Mouse (Mus musculus): ENCODE results near the gene Ahnak2.
A peak's percentile ranks its signal among the peaks of the same experiment; 100 is the strongest.
"Not testable (repeated sequence)": the region's sequence is repeated elsewhere in the genome, so short reads cannot be mapped to it uniquely, and the experiment has no call there.

Ahnak2 gene

DNA sequence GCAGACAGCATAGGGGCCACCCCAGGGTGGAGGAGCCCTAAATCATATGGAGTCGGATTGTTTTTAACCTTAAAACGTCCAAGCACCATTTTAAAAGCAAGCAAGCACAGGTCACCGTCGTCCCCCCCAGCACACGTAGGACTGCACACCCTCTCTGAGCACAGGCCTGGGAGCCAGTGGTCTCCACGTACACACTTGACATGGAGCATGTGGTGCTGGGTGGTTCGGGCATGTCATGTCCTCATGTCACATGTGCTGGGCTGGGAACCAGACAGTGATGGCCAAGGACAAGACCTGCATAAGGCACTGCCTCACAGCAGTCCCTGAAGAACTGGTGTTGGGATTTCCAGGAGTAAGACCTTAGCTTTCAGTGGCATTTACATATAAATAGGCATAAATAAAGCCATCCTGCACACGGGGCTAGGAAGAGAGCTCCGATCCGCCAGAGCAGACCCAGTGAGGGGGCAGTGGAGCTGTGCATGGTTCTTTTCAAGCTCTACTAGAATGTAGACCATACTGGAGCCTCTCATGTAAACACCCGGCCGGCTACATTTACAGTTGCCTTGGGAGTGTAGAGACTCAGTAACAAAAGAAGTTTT lies 18.0 kb upstream of the Ahnak2 start:
- DNase-seq, result no peak

DNA sequence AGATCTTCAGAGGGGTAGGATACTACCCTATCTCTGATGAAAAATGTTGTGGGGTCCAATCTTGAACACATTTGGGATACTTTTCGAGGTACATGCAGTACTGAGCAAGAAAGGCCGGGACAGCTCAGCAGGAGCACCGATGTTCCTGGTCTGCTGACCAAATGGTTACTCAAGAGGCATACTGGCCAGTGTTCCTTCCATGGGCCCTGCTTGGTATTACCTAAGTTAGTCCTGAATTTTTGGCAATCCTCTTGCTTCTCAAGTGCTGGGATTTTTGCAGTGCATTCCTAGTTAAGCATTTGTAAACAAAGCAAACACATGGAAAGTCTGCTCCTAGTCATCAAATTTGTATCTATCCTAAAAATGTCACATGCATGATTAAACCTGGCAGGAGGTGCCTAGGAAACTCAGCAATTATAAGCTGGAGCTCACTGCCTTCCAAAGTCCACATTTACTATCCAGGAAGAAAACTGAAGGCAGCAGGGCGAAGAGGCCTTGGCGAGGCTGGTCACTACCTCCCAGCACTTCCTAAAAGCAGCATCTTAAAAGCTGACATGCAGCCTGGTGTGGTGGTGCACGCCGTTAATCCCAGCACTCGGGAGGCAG lies 16.7 kb upstream of the Ahnak2 start:
- no peak for DNase-seq

DNA sequence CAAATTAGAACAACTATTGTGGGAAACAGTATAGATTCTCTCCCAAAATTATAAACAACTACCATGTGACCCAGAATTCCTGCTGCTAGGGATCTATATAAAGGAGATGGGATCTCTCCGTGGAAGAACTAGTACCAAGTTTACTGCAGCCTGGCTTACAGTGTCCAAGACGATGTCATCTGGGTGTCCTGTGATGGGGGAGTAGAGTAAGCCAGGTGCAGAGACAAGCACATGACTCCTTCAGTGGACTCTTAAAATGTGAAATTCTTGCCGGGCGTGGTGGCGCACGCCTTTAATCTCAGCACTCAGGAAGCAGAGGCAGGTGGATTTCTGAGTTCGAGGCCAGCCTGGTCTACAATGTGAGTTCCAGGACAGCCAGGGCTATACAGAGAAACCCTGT lies 14.4 kb upstream of the Ahnak2 start:
- DNase-seq, result not testable (repeated sequence)

- DNase-seq, result no peak
These were observed 13.8 kb upstream of the Ahnak2 start for GRCm38 (mm10) chr12:112816294-112816693.

DNA sequence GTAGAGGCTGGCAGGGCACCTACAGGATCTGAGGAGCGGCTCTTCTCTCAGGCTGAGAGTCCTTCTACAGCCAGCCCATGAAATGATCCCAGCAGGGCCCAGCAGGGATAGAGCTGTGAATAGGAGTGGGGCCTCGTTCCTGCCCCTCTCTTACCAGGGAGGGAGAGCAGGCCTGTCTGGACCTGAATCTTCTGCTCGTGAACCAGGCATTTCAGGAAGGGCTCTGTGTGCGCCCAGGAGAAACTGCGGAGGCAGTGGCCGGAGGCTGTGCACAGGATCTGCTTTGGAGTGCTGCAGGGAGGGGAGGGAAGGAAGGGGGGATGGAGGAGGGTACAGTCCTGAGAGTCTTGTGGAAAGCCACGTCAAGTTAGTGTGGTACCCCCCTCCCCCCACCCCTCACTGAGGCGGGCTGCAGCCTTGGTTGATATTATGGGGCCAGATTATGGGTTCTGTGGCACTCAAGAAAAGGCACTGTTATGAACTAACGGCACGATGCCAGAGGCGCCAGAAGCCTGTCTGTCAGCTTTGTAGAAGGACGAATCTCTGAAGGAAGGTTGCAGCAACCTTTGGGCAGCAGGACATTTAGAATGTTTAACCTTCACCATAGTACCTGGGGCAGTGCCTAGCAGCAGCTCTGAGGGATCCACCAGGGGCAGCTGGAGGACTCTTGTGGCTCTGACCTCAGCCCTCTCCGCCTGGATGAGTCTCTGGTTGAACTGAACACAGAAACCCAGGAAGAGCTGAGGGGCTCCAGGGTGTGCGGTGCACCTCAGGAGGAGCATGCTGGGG lies 12.4 kb upstream of the Ahnak2 start:
- no peak for DNase-seq

GRCm38 (mm10) chr12:112813370-112813769 lies 10.9 kb upstream of the Ahnak2 start:
- DNase-seq, result no peak

DNA sequence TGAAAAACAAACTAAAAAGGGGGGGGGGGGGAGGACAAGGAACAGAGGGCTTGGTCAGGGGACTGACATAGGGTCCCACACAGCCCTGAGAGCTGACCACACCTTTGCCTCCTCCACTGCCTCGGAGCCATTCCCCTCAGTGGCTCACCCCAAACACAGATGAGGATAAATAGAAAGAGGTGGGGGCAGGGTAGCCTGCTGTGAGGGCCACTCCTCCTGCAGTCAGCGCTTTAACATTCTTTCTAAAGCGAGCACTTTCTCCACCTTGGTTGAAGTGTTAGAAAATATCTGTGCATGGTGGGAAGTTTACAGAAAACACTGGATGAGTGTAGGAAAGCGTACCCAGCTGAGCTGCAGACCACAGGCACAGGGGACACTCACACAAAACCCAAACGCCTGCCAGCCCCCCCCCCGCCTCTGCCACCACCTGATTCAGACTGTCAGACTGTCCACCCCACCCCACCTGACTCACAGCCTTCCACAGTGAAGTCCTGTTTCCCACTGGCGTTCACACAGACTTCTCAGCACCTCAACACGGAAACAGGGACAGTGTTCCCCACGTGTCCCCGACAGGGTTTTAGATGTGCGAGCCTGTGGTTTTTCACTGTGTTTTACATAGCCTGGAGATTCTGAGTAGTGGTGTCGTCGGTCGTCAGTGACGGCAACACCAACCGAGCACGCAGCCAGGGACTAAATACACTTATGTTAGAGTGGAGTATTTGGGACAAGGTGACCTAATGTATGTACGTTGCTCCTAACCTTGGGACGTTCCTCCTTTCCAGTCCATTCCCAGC lies 7.8 kb upstream of the Ahnak2 start:
- DNase-seq, result no peak

DNA sequence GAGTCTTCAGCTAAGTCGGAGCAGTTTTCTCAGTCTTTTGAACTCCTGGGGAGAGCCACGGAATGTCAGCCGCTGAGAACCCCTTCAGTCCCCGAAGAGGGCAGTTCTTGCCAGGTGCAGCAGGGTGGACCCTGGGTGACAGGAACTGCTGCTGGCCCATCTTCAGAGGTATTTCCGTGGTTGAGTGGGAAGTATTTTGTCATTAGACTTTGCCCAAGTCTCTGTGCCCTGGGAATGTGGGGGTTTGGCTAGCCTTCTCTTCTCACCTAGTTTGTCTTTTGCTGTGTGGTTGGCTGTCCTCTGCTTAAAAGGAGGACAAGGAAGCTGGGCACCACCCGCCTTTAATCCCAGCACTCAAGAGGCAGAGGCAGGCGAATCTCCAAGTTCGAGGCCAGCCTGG lies 7.2 kb upstream of the Ahnak2 start:
- DNase-seq, result no peak

GRCm38 (mm10) chr12:112808587-112809364 lies 6.3 kb upstream of the Ahnak2 start, which contains the start of gene Clba1:
Gene Clba1 (plus strand): TSS chr12:112808937.
- peak; percentile 95 for DNase-seq

DNA sequence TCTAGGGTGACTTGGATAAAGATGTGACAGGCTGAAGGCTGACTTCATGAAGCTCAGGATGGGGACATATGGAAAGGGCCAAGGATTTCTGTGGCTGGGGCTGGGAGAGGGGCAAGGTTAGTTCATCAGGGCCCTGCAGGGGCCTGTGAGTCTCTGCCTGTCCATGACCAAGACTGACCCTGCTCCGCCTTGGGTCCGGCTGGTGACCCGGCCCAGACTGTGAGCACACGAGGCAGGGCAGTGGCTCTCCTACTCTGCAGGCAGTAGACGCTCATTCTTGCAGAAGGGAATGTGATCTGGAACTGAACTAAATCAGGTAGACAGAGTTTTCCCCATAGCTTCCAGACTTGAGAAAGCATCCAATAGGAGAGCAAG lies 5.7 kb upstream of the Ahnak2 start:
- no peak for DNase-seq

DNA sequence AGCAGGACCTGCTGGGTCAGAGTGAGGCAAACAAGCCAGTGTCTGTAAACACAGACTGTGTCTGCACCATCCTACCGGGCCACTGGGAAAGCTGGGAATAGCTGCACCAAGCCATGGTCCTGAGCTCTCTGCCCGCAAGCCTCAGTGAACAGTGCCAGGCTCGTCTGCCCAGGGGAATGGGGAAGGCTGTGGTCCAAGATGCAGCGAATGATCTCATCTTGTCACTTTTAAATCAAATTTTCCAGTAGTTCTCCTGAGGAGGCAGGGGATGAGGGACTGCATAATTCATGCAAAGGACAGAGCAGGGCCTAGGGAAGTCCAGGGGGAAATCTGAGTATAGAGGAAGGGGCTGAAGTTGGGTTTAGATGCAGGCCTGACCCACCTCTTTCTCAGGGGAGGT lies 5.3 kb upstream of the Ahnak2 start:
- no peak for DNase-seq

DNA sequence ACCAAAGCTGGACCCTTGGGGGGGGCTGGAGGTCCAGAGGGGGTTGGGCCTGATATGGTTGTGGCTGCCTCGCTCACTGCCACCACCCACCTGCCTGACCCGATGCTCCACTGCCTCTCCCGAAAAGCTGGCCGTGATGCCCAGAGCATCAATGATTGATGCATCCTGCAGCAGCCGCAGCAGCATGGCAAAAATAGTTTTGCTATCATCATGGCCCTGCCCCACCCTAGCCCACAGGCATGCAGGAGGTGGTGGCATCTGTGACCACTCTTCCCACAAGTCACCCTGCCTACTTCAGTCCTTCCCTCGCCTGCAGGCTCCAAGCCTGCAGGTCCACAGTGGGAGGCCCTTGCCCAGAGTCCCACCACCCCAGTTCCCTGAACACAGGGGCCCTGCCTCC lies 3.6 kb upstream of the Ahnak2 start:
- DNase-seq, result no peak

GRCm38 (mm10) chr12:112804046-112804445 lies 1.6 kb upstream of the Ahnak2 start:
- no peak for DNase-seq

- no peak for DNase-seq
These were observed 460 bp upstream of the Ahnak2 start for GRCm38 (mm10) chr12:112802917-112803316.

DNA sequence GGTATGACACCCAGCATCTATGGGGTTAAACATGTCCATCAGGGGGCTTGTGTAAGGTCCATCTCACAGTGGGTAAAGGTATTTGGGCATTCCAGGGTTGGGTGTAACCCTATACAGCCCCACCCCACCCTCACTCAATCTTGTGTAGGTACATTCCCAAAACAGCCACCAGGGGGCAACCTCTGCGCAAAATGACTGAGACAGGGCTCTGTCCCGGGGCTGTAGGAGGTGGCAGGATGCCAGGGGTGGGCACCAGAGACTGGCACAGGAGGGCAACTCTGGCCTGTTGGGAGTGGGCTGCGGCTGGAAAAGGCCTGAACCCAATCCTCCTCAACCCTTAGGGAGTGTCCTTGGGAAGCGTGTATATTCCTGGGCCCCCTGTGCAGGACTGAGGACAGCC lies 2.0 kb downstream of the Ahnak2 start:
- no peak for DNase-seq

GRCm38 (mm10) chr12:112799237-112799970 lies 3.1 kb downstream of the Ahnak2 start:
- no peak for DNase-seq

- no peak for DNase-seq
These were observed 3.7 kb downstream of the Ahnak2 start for GRCm38 (mm10) chr12:112798716-112799115.

DNA sequence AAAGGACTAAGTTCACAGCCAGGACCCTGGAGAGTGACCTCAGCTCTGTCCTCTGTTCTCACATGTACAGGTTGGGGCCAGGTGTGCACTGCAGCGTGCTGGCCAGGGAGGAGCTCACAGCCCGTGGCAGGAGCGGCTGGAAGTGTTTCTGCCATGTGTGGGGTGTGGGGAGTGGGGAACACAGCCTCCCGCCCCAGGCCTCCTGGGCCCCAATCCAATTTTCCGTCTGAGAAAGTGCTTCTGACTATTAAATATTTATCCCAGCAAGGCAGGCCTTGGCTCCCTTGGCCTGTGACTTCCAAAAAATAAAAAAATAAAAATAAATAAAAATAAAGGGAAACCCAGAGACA lies 4.2 kb downstream of the Ahnak2 start:
- no peak for DNase-seq

GRCm38 (mm10) chr12:112797672-112798331 lies 4.7 kb downstream of the Ahnak2 start:
- DNase-seq, result peak; percentile 79

- no peak for DNase-seq
These were observed 5.6 kb downstream of the Ahnak2 start for GRCm38 (mm10) chr12:112796551-112797510.

Data from layer of hippocampus, adult 9-11 months (tissue).